Mouse (Mus musculus): ENCODE measurements around the gene Cyp4a30b. TPM values are rescaled to one million over a fixed set of nuclear protein-coding genes. Genes with fewer than 3 reads are reported as not detected.
"Not testable (repeated sequence)": the region's sequence is repeated elsewhere in the genome, so short reads cannot be mapped to it uniquely, and the experiment has no call there.

Gene Cyp4a30b
- not detected for total RNA-seq (2021)
- long read RNA-seq, experiment 1 = 0 reads
- long read RNA-seq, experiment 2 = 0 reads

DNA sequence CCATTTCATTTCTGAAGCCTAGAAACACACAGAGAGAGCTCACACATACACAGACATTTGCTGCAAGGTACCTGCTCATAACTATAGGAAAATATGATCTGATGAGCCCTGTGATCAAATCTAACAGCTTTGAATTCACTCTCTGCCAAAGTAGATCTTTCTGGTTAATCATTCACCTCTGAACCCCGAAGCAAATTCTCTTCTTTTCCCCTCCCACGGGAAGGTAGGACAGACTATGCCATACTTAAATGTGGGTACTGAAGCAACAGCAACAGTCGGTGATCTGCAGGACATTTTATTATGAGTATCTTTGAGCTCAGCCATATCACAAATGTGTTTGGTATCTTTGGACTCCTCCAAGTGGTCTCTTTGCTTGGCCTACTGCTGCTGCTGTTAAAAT lies at the start of gene Cyp4a30b:
TSS of gene Cyp4a30b (plus strand) at position 301 of the 400 bp plus-strand sequence.
- intact Hi-C loops (cut with DNase I) = no loop called here
- DNase-seq = no peak

DNA sequence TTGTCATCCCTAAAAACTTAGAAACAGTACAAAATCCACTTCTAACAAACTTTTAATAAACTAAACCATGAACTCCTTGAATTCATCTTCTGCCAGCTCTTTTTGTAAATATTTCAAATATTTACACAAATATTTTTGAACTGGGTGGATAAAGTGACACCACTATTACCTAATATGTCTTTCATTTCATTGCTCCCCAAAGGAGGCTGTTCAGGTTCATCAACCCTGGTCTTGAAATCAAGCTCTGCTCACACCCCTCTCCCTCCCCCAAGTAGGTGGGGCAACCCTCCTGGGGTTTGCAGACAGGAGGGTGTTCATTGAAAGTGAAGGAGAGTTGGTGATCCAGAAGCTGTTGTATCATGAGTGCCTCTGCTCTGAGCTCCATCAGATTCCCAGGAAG lies 41.1 kb upstream of the Cyp4a30b start, which contains the start of gene Cyp4a12b:
TSS of gene Cyp4a12b (plus strand) at position 301 of the 400 bp plus-strand sequence.
- DNase-seq; intact Hi-C loops (cut with DNase I): not testable (repeated sequence)

GRCm38 (mm10) chr4:115450577-115451137 lies 1.7 kb upstream of the Cyp4a30b start:
- no peak for DNase-seq
- intact Hi-C loops (cut with DNase I) = no loop called here

- DNase-seq; intact Hi-C loops (cut with DNase I): not testable (repeated sequence)
Observed at GRCm38 (mm10) chr4:115473585-115473984, 21.2 kb downstream of the Cyp4a30b start.

DNA sequence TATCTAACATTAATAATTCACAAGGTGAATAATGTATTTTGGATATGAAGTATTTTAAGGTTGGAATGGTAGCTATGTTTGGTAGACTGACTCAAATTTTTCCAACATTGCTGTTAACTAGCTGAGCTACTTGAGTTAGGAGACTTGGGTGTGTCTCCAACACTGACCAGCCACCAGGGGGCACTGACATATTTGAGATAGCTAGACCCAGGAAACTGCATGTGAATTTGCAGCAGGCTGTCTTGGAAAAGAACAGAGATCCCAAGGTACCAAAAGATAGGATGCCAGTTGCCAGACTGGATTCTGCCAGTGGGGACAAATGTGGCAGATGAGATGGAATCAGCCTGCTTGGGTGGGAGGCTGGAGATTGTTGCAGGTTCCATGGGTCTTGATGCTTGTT lies 23.6 kb downstream of the Cyp4a30b start:
- intact Hi-C loops (cut with DNase I) = loop anchor here (5.0 kb wide), 1 partner anchor 231 kb away; no protein-coding TSS in a partner anchor
- DNase-seq = peak in 1 of 2 experiments; percentile 14

GRCm38 (mm10) chr4:115481006-115481652 lies 28.7 kb downstream of the Cyp4a30b start:
- DNase-seq = no peak
- intact Hi-C loops (cut with DNase I) = no loop called here

- DNase-seq = no peak
- intact Hi-C loops (cut with DNase I) = no loop called here
Observed at GRCm38 (mm10) chr4:115496001-115496400, 43.6 kb downstream of the Cyp4a30b start, which contains the start of gene Cyp4a14. Cyp4a14 (minus strand) TSS chr4:115496142.

DNA sequence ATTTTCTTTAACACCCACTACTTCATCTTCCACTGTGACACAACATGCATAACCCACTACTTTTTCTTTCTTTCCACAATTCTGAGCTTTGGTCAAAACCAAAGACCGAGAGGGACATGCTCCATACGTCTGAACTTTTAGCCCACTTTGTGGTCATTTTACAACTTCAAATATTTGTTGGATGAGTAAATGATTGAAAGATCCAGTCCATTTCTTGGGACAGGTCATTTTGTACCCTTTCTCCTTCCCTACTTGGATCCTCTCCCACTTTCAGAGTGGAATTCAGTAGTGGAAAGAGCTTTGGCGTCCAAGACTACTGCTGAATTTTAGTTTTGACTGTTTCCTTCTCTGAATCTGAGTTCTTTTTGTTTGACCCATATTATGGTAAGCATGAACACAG lies 45.1 kb downstream of the Cyp4a30b start:
- intact Hi-C loops (cut with DNase I) = no loop called here
- DNase-seq = no peak

DNA sequence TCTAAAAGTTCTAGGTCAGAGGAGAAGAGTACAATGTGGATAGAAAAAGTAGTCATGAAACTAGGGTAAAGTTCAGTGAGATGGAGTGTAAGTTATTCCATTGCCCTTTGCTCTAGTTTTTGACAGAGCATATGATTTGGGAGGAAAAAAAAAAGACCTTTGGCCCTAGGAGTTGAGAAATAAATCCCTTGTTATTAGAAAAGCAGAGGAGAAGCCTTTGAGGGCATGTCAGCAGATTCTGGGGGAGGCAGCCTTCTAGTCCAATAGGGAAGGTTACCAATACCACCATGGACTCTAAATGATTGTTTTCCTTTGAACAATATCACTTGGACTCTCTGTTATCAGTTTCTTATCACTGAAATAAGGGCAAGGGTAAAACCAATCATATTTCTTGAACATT lies 61.6 kb downstream of the Cyp4a30b start:
- DNase-seq; intact Hi-C loops (cut with DNase I): not testable (repeated sequence)

GRCm38 (mm10) chr4:115518000-115518399 lies 65.6 kb downstream of the Cyp4a30b start, which contains the start of gene Cyp4a10:
Cyp4a10 (plus strand) TSS chr4:115518264.
- DNase-seq; intact Hi-C loops (cut with DNase I): not testable (repeated sequence)

DNA sequence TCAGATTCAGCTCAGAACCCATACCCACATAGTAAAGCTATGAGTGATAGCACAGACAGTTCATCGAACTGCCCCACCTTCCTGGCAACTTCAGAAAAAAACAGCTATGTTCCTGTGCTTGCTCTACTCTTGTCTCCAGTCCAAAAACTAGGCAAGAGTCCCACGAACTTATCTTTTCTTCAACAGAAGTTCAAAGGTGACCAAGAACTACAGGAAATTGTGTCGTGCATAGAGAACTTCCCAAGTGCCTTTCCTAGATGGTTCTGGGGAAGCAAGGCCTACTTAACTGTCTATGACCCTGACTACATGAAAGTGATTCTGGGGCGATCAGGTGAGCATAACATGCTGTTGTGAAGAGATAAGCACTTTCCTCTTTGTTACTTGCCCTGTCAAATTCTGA lies 67.0 kb downstream of the Cyp4a30b start:
- intact Hi-C loops (cut with DNase I) = no loop called here
- DNase-seq = no peak

Other genes starting within 250 kb of the Cyp4a30b start
- gene Cyp4a29, start 210.5 kb upstream of the Cyp4a30b start, total RNA-seq (2021) = not detected
- not detected for gene Cyp4a12a, start 153.6 kb upstream of the Cyp4a30b start, total RNA-seq (2021)
- gene Cyp4a12b, start 41.0 kb upstream of the Cyp4a30b start, total RNA-seq (2021) = not detected
- under 1 TPM in 1 of 2 experiments, not detected in 1; 0.13 TPM for gene Cyp4a14, start 43.5 kb downstream of the Cyp4a30b start, total RNA-seq (2021)
- under 1 TPM in 1 of 2 experiments, not detected in 1; 0.15 TPM for gene Cyp4a10, start 65.7 kb downstream of the Cyp4a30b start, total RNA-seq (2021)
- not detected for gene Cyp4a31, start 111.0 kb downstream of the Cyp4a30b start, total RNA-seq (2021)
- gene Cyp4a32, start 148.4 kb downstream of the Cyp4a30b start, total RNA-seq (2021) = not detected
- 1 to 10 TPM; 2.5 to 3.6 TPM for gene Cyp4b1, start 195.1 kb downstream of the Cyp4a30b start, total RNA-seq (2021)

Data from gastrocnemius, postnatal 36 days (tissue).